Mouse (Mus musculus) erythroblast, embryonic 14.5 days (primary cell): Measurements from ENCODE around the gene Fam8a1.

Source experiments
- GATA1 ChIP-seq: IDR thresholded peaks from 2 replicates; pipeline ENCODE4 v1.6.1; 2012; ENCODE audit warnings: low read length, inconsistent platforms, mixed read lengths
- TAL1 ChIP-seq: IDR thresholded peaks from 3 replicates; pipeline ENCODE4 v1.6.1; 2012; ENCODE audit warnings: low read length, inconsistent platforms, mixed read lengths

- TF ChIP-seq GATA1 (no peak), TAL1 (no peak)
Observed at GRCm38 (mm10) chr13:46633320-46634132, 35.8 kb upstream of the Fam8a1 start.
